Mouse (Mus musculus) brown adipose tissue, adult 24 weeks (tissue): ENCODE measurements at regions not wholly inside any gene's neighbourhood (a gene's known extent, or its start where the extent isn't known, plus 50 kb on each side); places are given as distances from the start of the nearest gene placed in this dataset.

Source experiments
- H3K27ac ChIP-seq: fragments of 200-500 bp; replicated peaks from 2 replicates; pipeline ENCODE4 v1.5.1; 2012; ENCODE audit warnings: low read depth, mild to moderate bottlenecking, low read length
- H3K4me1 ChIP-seq: fragments of 200-500 bp; 2 replicates; pipeline ENCODE4 v1.6.1; 2012; ENCODE audit warnings: low read length, mixed read lengths; ENCODE audit not compliant: control insufficient read depth, insufficient read depth, insufficient read length
- H3K4me3 ChIP-seq: fragments of 200-500 bp; 2 replicates; pipeline ENCODE4 v1.5.1; 2012; ENCODE audit warnings: low read depth, mild to moderate bottlenecking, low read length, moderate library complexity; ENCODE audit not compliant: insufficient read depth

GRCm38 (mm10) chr4:87501791-87502190, 271.5 kb upstream of the Slc24a2 start:
- no peaks in the 10 kb centered on the region for H3K4me1 ChIP-seq
- no peak overlapping the region for H3K4me3 ChIP-seq
- H3K27ac ChIP-seq = no peak overlapping the region

GRCm38 (mm10) chr4:87500441-87500840, 270.2 kb upstream of the Slc24a2 start:
- no peak overlapping the region for H3K27ac ChIP-seq
- no peaks in the 10 kb centered on the region for H3K4me1 ChIP-seq
- H3K4me3 ChIP-seq = no peak overlapping the region

- Histone ChIP-seq H3K4me1 (no peaks in the 10 kb centered on the region), H3K27ac (no peak overlapping the region), H3K4me3 (no peak overlapping the region)
Observed at GRCm38 (mm10) chr4:87487798-87488197, 257.5 kb upstream of the Slc24a2 start.

GRCm38 (mm10) chr4:87475537-87475936, 245.3 kb upstream of the Slc24a2 start:
- no peak overlapping the region for H3K4me3 ChIP-seq
- H3K27ac ChIP-seq = no peak overlapping the region
- no peaks in the 10 kb centered on the region for H3K4me1 ChIP-seq

GRCm38 (mm10) chr4:87473331-87474039, 243.2 kb upstream of the Slc24a2 start:
- no peaks in the 10 kb centered on the region for H3K4me1 ChIP-seq
- no peak overlapping the region for H3K4me3 ChIP-seq
- no peak overlapping the region for H3K27ac ChIP-seq

GRCm38 (mm10) chr4:87472787-87473186, 242.5 kb upstream of the Slc24a2 start:
- H3K4me1 ChIP-seq = no peaks in the 10 kb centered on the region
- no peak overlapping the region for H3K27ac ChIP-seq
- no peak overlapping the region for H3K4me3 ChIP-seq

- Histone ChIP-seq H3K4me3 (no peak overlapping the region), H3K27ac (no peak overlapping the region), H3K4me1 (no peaks in the 10 kb centered on the region)
Observed at GRCm38 (mm10) chr4:87471385-87471784, 241.1 kb upstream of the Slc24a2 start.

- no peaks in the 10 kb centered on the region for H3K4me1 ChIP-seq
- no peak overlapping the region for H3K27ac ChIP-seq
- H3K4me3 ChIP-seq = no peak overlapping the region
Observed at GRCm38 (mm10) chr4:87467600-87467999, 237.3 kb upstream of the Slc24a2 start.

- no peak overlapping the region for H3K27ac ChIP-seq
- no peaks in the 10 kb centered on the region for H3K4me1 ChIP-seq
- H3K4me3 ChIP-seq = no peak overlapping the region
Observed at GRCm38 (mm10) chr4:87467018-87467417, 236.7 kb upstream of the Slc24a2 start.

GRCm38 (mm10) chr4:87461181-87461912, 231.1 kb upstream of the Slc24a2 start:
- H3K4me1 ChIP-seq = no peaks in the 10 kb centered on the region
- H3K4me3 ChIP-seq = no peak overlapping the region
- no peak overlapping the region for H3K27ac ChIP-seq

- Histone ChIP-seq H3K4me1 (no peaks in the 10 kb centered on the region), H3K27ac (no peak overlapping the region), H3K4me3 (no peak overlapping the region)
Observed at GRCm38 (mm10) chr4:87455863-87456578, 225.7 kb upstream of the Slc24a2 start.

- H3K27ac ChIP-seq = no peak overlapping the region
- H3K4me3 ChIP-seq = no peak overlapping the region
- H3K4me1 ChIP-seq = no peaks in the 10 kb centered on the region
Observed at GRCm38 (mm10) chr4:87452122-87452521, 221.8 kb upstream of the Slc24a2 start.

- H3K27ac ChIP-seq = no peak overlapping the region
- no peak overlapping the region for H3K4me3 ChIP-seq
- no peaks in the 10 kb centered on the region for H3K4me1 ChIP-seq
Observed at GRCm38 (mm10) chr4:87451251-87451650, 221.0 kb upstream of the Slc24a2 start.

GRCm38 (mm10) chr4:87448338-87448737, 218.1 kb upstream of the Slc24a2 start:
- Histone ChIP-seq H3K4me3 (no peak overlapping the region), H3K27ac (no peak overlapping the region), H3K4me1 (no peaks in the 10 kb centered on the region)

- H3K27ac ChIP-seq = no peak overlapping the region
- H3K4me3 ChIP-seq = no peak overlapping the region
- H3K4me1 ChIP-seq = no peaks in the 10 kb centered on the region
Observed at GRCm38 (mm10) chr4:87446856-87447255, 216.6 kb upstream of the Slc24a2 start.
